Mouse (Mus musculus) hindbrain, embryonic 14.5 days (tissue): ENCODE measurements at regions not wholly inside any gene's neighbourhood (a gene's known extent, or its start where the extent isn't known, plus 50 kb on each side); places are given as distances from the start of the nearest gene placed in this dataset.

Experiments
- ATAC-seq: fragments of 200-750 bp; cut with Nextera tagmentation; 2 replicates; pipeline ENCODE4 v1.8.0; 2017; ENCODE audit warnings: moderate number of reproducible peaks, mild to moderate bottlenecking, moderate TSS enrichment, moderate library complexity; ENCODE audit not compliant: low FRiP score
- DNase-seq: peaks from one replicate; pipeline ENCODE4 v3.0.0-alpha.2; 2015; ENCODE audit warnings: low spot score
- H3K27ac ChIP-seq: fragments of 300-500 bp; sonication (generic); 2 replicates; pipeline ENCODE4 v1.5.1; 2014; ENCODE audit warnings: mild to moderate bottlenecking, moderate library complexity
- H3K27me3 ChIP-seq: fragments of 300-500 bp; sonication (generic); 2 replicates; pipeline ENCODE4 v1.6.1; 2014; ENCODE audit warnings: mild to moderate bottlenecking, low read length, mixed read lengths; ENCODE audit not compliant: control insufficient read depth, insufficient read depth
- H3K36me3 ChIP-seq: fragments of 300-500 bp; sonication (generic); replicated peaks from 2 replicates; pipeline ENCODE4 v1.6.1; 2014; ENCODE audit not compliant: control insufficient read depth, insufficient read depth
- H3K4me1 ChIP-seq: fragments of 300-500 bp; sonication (generic); replicated peaks from 2 replicates; pipeline ENCODE4 v1.6.1; 2014; ENCODE audit warnings: antibody characterized with exemption, low read length, mixed read lengths; ENCODE audit not compliant: control insufficient read depth, insufficient read depth
- H3K4me2 ChIP-seq: fragments of 300-500 bp; sonication (generic); replicated peaks from 2 replicates; pipeline ENCODE4 v1.6.1; 2014; ENCODE audit warnings: mild to moderate bottlenecking, moderate library complexity
- H3K4me3 ChIP-seq: fragments of 300-500 bp; sonication (generic); replicated peaks from 2 replicates; pipeline ENCODE4 v1.5.1; 2014; ENCODE audit warnings: mild to moderate bottlenecking, low read length
- H3K9ac ChIP-seq: fragments of 300-500 bp; sonication (generic); 2 replicates; pipeline ENCODE4 v1.6.1; 2014
- H3K9me3 ChIP-seq: fragments of 300-500 bp; sonication (generic); 2 replicates; pipeline ENCODE4 v1.6.1; 2016; ENCODE audit warnings: low read length; ENCODE audit not compliant: control insufficient read depth
- WGBS: fragments of 180-500 bp; shearing (Covaris S2); extraction: QIAGEN DNeasy Blood & Tissue Kit; methylation state at CpG from one replicate; pipeline ENCODE4 v1.1.7; 2014; 5-methylcytosine and 5-hydroxymethylcytosine counted together

- no peaks in the 10 kb centered on the region for H3K4me1 ChIP-seq
- no peak overlapping the region for H3K9ac ChIP-seq
- H3K27me3 ChIP-seq: no peaks in the 10 kb centered on the region
- H3K36me3 ChIP-seq: no peaks in the 10 kb centered on the region
- no peak overlapping the region for H3K27ac ChIP-seq
- ATAC-seq (no peak), DNase-seq (no peak)
- 87% methylated on average over 5 of the region's 5 CpGs for WGBS
- H3K4me3 ChIP-seq: no peak overlapping the region
- H3K4me2 ChIP-seq: no peak overlapping the region
- no peaks in the 10 kb centered on the region for H3K9me3 ChIP-seq
Observed at GRCm38 (mm10) chr13:28728768-28729167, 224.7 kb downstream of the Sox4 start.

- no peak overlapping the region for H3K4me3 ChIP-seq
- no peaks in the 10 kb centered on the region for H3K27me3 ChIP-seq
- ATAC-seq (no peak), DNase-seq (no peak)
- H3K4me1 ChIP-seq: peaks cover 32% of the 10 kb centered on the region
- H3K4me2 ChIP-seq: no peak overlapping the region
- no peak overlapping the region for H3K27ac ChIP-seq
- no peaks in the 10 kb centered on the region for H3K36me3 ChIP-seq
- WGBS: 72% methylated on average over 3 of the region's 3 CpGs
- H3K9ac ChIP-seq: no peak overlapping the region
- H3K9me3 ChIP-seq: no peaks in the 10 kb centered on the region
Observed at GRCm38 (mm10) chr13:28724300-28724699, 229.2 kb downstream of the Sox4 start.

GRCm38 (mm10) chr13:28722074-28722473 lies 231.4 kb downstream of the Sox4 start:
- H3K27ac ChIP-seq: peak overlapping the region; percentile 71
- 30% methylated on average over 2 of the region's 2 CpGs for WGBS

GRCm38 (mm10) chr13:28721548-28721981 lies 231.9 kb downstream of the Sox4 start:
- ATAC-seq (peak; percentile 61; the same call in 1 of the 2 replicates), DNase-seq (peak; percentile 63)
- Histone ChIP-seq H3K9me3 (no peaks in the 10 kb centered on the region), H3K27ac (peak overlapping the region; percentile 71), H3K4me3 (no peak overlapping the region), H3K36me3 (no peaks in the 10 kb centered on the region), H3K27me3 (no peaks in the 10 kb centered on the region), H3K4me1 (peaks cover 50% of the 10 kb centered on the region), H3K4me2 (peak overlapping the region; percentile 31), H3K9ac (peak overlapping the region; percentile 43; the same call in 1 of the 2 replicates)
- WGBS: 26% methylated on average over 11 of the region's 11 CpGs

More at GRCm38 (mm10) chr13:28722074-28722473, 231.4 kb downstream of the Sox4 start:
- no peak for ATAC-seq
- H3K9ac ChIP-seq: peak overlapping the region; percentile 43; the same call in 1 of the 2 replicates
- peak overlapping the region; percentile 31 for H3K4me2 ChIP-seq
- no peaks in the 10 kb centered on the region for H3K27me3 ChIP-seq
- no peaks in the 10 kb centered on the region for H3K9me3 ChIP-seq
- peaks cover 50% of the 10 kb centered on the region for H3K4me1 ChIP-seq
- DNase-seq: no peak
- H3K4me3 ChIP-seq: no peak overlapping the region
- H3K36me3 ChIP-seq: no peaks in the 10 kb centered on the region

- H3K36me3 ChIP-seq: no peaks in the 10 kb centered on the region
- H3K27ac ChIP-seq: peak overlapping the region; percentile 71; the same call in 1 of the 2 replicates
- H3K9ac ChIP-seq: no peak overlapping the region; the same call in 1 of the 2 replicates
- H3K4me3 ChIP-seq: no peak overlapping the region
- ATAC-seq (no peak), DNase-seq (peak; percentile 61)
- WGBS: 43% methylated on average over 11 of the region's 11 CpGs
- H3K27me3 ChIP-seq: no peaks in the 10 kb centered on the region
- H3K4me2 ChIP-seq: peak overlapping the region; percentile 38
- peaks cover 50% of the 10 kb centered on the region for H3K4me1 ChIP-seq
- H3K9me3 ChIP-seq: no peaks in the 10 kb centered on the region
Observed at GRCm38 (mm10) chr13:28720639-28721239, 232.8 kb downstream of the Sox4 start.

GRCm38 (mm10) chr13:28720169-28720568 lies 233.3 kb downstream of the Sox4 start:
- Histone ChIP-seq H3K36me3 (no peaks in the 10 kb centered on the region), H3K9me3 (no peaks in the 10 kb centered on the region), H3K4me2 (no peak overlapping the region), H3K27ac (peak overlapping the region; percentile 84), H3K9ac (peak overlapping the region; percentile 37; the same call in 1 of the 2 replicates), H3K4me1 (peaks cover 50% of the 10 kb centered on the region), H3K27me3 (no peaks in the 10 kb centered on the region), H3K4me3 (no peak overlapping the region)
- DNase-seq: no peak
- WGBS: 66% methylated on average over 11 of the region's 11 CpGs
- ATAC-seq: no peak

GRCm38 (mm10) chr13:28718868-28719265 lies 234.6 kb downstream of the Sox4 start:
- H3K27me3 ChIP-seq: no peaks in the 10 kb centered on the region
- peaks cover 50% of the 10 kb centered on the region for H3K4me1 ChIP-seq
- no peaks in the 10 kb centered on the region for H3K36me3 ChIP-seq
- H3K9me3 ChIP-seq: no peaks in the 10 kb centered on the region
- H3K27ac ChIP-seq: peak overlapping the region; percentile 84
- DNase-seq: no peak
- H3K4me3 ChIP-seq: no peak overlapping the region
- peak overlapping the region; percentile 49 for H3K9ac ChIP-seq
- no peak for ATAC-seq
- H3K4me2 ChIP-seq: no peak overlapping the region
- 18% methylated on average over 5 of the region's 5 CpGs for WGBS

- H3K9ac ChIP-seq: peak overlapping the region; percentile 49; the same call in 1 of the 2 replicates
- ATAC-seq: peak; percentile 44; the same call in 1 of the 2 replicates
- H3K4me2 ChIP-seq: no peak overlapping the region
- no peaks in the 10 kb centered on the region for H3K36me3 ChIP-seq
- no peak overlapping the region for H3K4me3 ChIP-seq
- no peaks in the 10 kb centered on the region for H3K9me3 ChIP-seq
- H3K4me1 ChIP-seq: peaks cover 50% of the 10 kb centered on the region
- WGBS: 12% methylated on average over 11 of the region's 11 CpGs
- H3K27me3 ChIP-seq: no peaks in the 10 kb centered on the region
- H3K27ac ChIP-seq: peak overlapping the region; percentile 84
- DNase-seq: no peak
Observed at GRCm38 (mm10) chr13:28718169-28718867, 235.2 kb downstream of the Sox4 start.

- no peak overlapping the region for H3K4me2 ChIP-seq
- H3K4me3 ChIP-seq: no peak overlapping the region
- H3K4me1 ChIP-seq: peaks cover 49% of the 10 kb centered on the region
- peak overlapping the region; percentile 84; the same call in 1 of the 2 replicates for H3K27ac ChIP-seq
- no peaks in the 10 kb centered on the region for H3K36me3 ChIP-seq
- no peak overlapping the region for H3K9ac ChIP-seq
- no peaks in the 10 kb centered on the region for H3K9me3 ChIP-seq
- DNase-seq: no peak
- ATAC-seq: no peak
- 85% methylated on average over 4 of the region's 4 CpGs for WGBS
- no peaks in the 10 kb centered on the region for H3K27me3 ChIP-seq
Observed at GRCm38 (mm10) chr13:28717404-28717803, 236.1 kb downstream of the Sox4 start.
